Mouse (Mus musculus) granulocyte monocyte progenitor cell, adult 5-6 weeks (primary cell): ENCODE data around the gene Scn3b. TPM values are rescaled to one million over a fixed set of nuclear protein-coding genes. Genes with fewer than 3 reads are reported as not detected.

ENCODE experiments used
- ATAC-seq: replicated peaks from 2 replicates; pipeline ENCODE4 v1.8.0; 2016; ENCODE audit warnings: mild to moderate bottlenecking, moderate TSS enrichment, inconsistent platforms; ENCODE audit not compliant: poor library complexity, severe bottlenecking
- total RNA-seq, 2 experiments: library from RNA; stranded (forward) in 1 of 2; stranded (reverse) in 1 of 2; fragments of 200-712, 200-1000 nt in 1 of 2; fragments of >200 nt in 1 of 2; fragmentation: Nextera tagmentation in 1 of 2; gene quantifications; 2 replicates each; pipeline ENCODE4 v1.2.3; 2014 to 2017

The Scn3b gene
- total RNA-seq, 2 experiments from 2014 or later = not detected

- no peak for ATAC-seq
Measured at GRCm38 (mm10) chr9:40332731-40333648, 64.0 kb downstream of the Scn3b start.

- peak; percentile 79 for ATAC-seq
Measured at GRCm38 (mm10) chr9:40333649-40334396, 64.8 kb downstream of the Scn3b start.

DNA sequence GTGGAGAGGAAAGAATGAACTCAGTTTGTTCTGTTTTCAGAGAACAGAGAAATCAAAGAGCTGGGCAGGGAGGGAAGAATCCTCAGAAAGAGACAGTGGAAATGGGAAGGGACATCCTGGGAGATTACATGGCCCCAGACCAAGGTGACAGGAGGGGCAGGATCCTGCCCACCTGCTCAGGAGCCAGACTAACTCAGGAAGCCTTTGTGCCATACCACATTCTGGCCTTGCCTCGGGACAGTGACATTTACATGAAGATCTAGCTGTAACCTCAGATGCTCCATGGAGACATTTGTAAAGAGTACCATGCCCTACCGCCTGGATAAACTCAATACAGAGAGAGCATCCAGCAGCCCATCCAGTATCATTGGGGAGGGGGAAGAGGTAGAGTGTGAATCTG is 65.6 kb downstream of the Scn3b start:
- ATAC-seq = no peak

DNA sequence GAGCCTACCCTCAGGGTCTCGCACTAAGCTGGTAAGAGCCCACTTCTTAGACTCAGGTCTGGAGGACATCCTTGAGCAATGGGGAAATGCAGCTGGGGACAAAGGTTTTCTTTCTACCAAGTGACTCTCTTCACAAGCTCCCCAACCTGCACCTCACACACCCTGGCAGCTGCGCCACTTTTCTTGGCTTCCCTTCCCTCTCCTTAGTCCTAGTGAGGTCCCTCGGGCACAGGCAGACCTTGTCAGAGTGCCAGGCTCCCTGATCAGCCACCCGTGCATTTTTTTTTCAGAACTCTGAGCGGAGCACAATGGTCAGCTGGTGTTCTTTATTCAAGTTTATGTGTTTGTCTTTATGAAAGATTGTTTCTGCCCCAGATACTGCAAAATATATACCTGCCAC is 67.7 kb downstream of the Scn3b start:
- no peak for ATAC-seq

DNA sequence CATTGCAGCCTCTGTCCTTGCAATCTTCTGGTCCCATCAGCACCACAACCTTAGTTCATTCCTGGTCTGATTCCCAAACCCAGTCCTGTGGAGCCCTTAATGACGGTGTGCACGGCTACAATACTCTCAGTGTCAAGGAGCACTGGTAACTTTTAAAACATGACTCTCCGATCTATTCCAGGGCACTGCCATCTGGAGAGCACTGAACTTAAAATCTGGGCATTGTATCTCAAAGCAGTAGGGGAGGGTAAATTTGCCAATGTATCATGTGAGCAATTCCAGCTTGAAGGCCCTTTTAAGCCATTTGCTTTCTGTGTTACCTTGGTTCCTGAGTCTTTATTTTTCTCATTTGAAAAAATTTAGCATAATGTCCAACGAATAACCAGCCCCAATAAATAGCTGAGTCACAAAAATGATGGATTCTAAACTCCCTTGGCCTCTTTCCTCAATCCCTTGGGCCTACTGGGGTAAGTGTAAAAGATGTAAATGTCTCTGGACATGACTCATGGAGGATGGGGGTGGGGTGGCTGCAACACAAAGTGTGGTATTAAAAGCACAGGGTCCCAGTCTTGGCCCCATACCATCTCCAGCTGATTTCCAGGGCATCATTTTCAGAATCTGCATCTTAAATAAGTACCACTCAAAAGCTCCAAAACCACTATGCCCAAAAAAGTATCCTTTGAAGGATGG is 68.3 kb downstream of the Scn3b start:
- ATAC-seq = no peak

DNA sequence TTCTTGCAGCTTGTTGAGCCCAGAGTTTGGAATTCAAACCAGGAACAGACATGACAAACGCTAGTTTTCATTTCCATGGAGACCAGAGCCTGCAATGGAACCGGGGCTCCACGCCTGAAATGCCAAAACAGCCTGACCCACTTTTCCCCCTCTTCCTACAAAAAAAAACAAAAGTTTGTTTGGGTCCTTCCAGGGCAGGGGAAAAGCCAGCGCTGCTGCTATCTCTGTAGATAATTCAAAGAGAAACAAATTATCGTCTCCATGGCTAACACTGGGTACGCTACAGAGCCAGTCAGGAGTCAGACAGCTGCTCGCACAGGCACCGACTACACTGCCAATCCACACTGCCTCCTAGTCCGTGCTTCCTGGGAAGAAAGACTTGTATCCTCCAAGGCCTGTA is 70.6 kb downstream of the Scn3b start:
- no peak for ATAC-seq

Other genes starting within 250 kb of the Scn3b start
- gene Olfr981, start 247.8 kb upstream of the Scn3b start, total RNA-seq (2014; fragmentation: Nextera tagmentation) = not detected in 2 replicates
- not detected in 2 replicates for gene Olfr981, start 247.8 kb upstream of the Scn3b start, total RNA-seq (2017)
- gene Olfr982, start 195.4 kb upstream of the Scn3b start, total RNA-seq (2014; fragmentation: Nextera tagmentation) = not detected in 2 replicates
- not detected in 2 replicates for gene Olfr982, start 195.4 kb upstream of the Scn3b start, total RNA-seq (2017)
- not detected in 2 replicates for gene Olfr983, start 175.6 kb upstream of the Scn3b start, total RNA-seq (2014; fragmentation: Nextera tagmentation)
- not detected in 2 replicates for gene Olfr983, start 175.6 kb upstream of the Scn3b start, total RNA-seq (2017)
- not detected in 2 replicates for gene Olfr984, start 155.0 kb upstream of the Scn3b start, total RNA-seq (2014; fragmentation: Nextera tagmentation)
- gene Olfr984, start 155.0 kb upstream of the Scn3b start, total RNA-seq (2017) = not detected in 2 replicates
- not detected in 2 replicates for gene Olfr985, start 139.0 kb upstream of the Scn3b start, total RNA-seq (2014; fragmentation: Nextera tagmentation)
- not detected in 2 replicates for gene Olfr985, start 139.0 kb upstream of the Scn3b start, total RNA-seq (2017)
- not detected in 2 replicates for gene Tmem225, start 121.1 kb upstream of the Scn3b start, total RNA-seq (2014; fragmentation: Nextera tagmentation)
- gene Tmem225, start 121.1 kb upstream of the Scn3b start, total RNA-seq (2017) = not detected in 2 replicates
- gene Olfr986, start 88.3 kb upstream of the Scn3b start, total RNA-seq (2014; fragmentation: Nextera tagmentation) = not detected in 2 replicates
- not detected in 2 replicates for gene Olfr986, start 88.3 kb upstream of the Scn3b start, total RNA-seq (2017)
- gene Zfp202, start 76.9 kb upstream of the Scn3b start, total RNA-seq (2014; fragmentation: Nextera tagmentation) = 4.1 and 4.8 TPM in 2 replicates
- 4.4 and 4.5 TPM in 2 replicates for gene Zfp202, start 76.9 kb upstream of the Scn3b start, total RNA-seq (2017)